Comparison of ENCODE assay signal across 7 mouse cellular contexts in genomic region chr9:61753795-61754194, GRCm38 (mm10).
A peak's percentile ranks its signal among the peaks of the same experiment; 100 is the strongest.
DNase-seq lines count a peak whose midpoint lies in the region; ATAC-seq lines count a peak whose summit lies in the region.

No protein-coding gene starts in this region.

- H3K27ac ChIP-seq in midbrain, embryonic 14.5 days (replicated peaks; ENCODE audit: low read depth, low read length), result no peak overlapping the region
- no peak overlapping the region for H3K27ac ChIP-seq in midbrain, embryonic 15.5 days
- H3K27ac ChIP-seq in limb, embryonic 10.5 days, result 0 out of 2 replicates have a peak overlapping the region, but pooled peaks have one; percentile 46

- no peaks in the 10 kb centered on the region for H3K36me3 ChIP-seq in midbrain, embryonic 14.5 days (ENCODE audit: control insufficient read depth, insufficient read depth, low read length)
- no peaks in the 10 kb centered on the region for H3K36me3 ChIP-seq in midbrain, embryonic 15.5 days (replicated peaks)
- H3K36me3 ChIP-seq in limb, embryonic 10.5 days, result no peaks in the 10 kb centered on the region

- no peaks in the 10 kb centered on the region for H3K27me3 ChIP-seq in midbrain, embryonic 14.5 days (ENCODE audit: control insufficient read depth, insufficient read depth, low read length)
- no peaks in the 10 kb centered on the region for H3K27me3 ChIP-seq in midbrain, embryonic 15.5 days (replicated peaks)
- H3K27me3 ChIP-seq in limb, embryonic 10.5 days (ENCODE audit: low read depth, poor library complexity, severe bottlenecking), result peaks cover 16% of the 10 kb centered on the region; the same call in 1 of the 2 replicates

- H3K4me2 ChIP-seq in midbrain, embryonic 14.5 days (ENCODE audit: low read length), result no peak overlapping the region
- no peak overlapping the region for H3K4me2 ChIP-seq in midbrain, embryonic 15.5 days

- ATAC-seq in midbrain, embryonic 14.5 days (ENCODE audit: low FRiP score, low TSS enrichment), result no peak
- ATAC-seq in midbrain, embryonic 15.5 days (replicated peaks), result no peak
- ATAC-seq in frontal cortex, adult (ENCODE audit: low TSS enrichment), result peak; percentile 94

- no peak overlapping the region for H3K9ac ChIP-seq in midbrain, embryonic 14.5 days (replicated peaks; ENCODE audit: low read length)
- H3K9ac ChIP-seq in midbrain, embryonic 15.5 days, result no peak overlapping the region

- peaks cover 32% of the 10 kb centered on the region for H3K4me1 ChIP-seq in midbrain, embryonic 14.5 days (ENCODE audit: control insufficient read depth, insufficient read depth, low read length)
- peaks cover 30% of the 10 kb centered on the region for H3K4me1 ChIP-seq in midbrain, embryonic 15.5 days
- peaks cover 28% of the 10 kb centered on the region for H3K4me1 ChIP-seq in limb, embryonic 10.5 days

- peak; percentile 50 for DNase-seq in midbrain, embryonic 14.5 days
- DNase-seq in ZHBTc4 (ENCODE audit: low read depth, low spot score), result peak; percentile 70
- no peak for DNase-seq in limb, embryonic 10.5 days (ENCODE audit: low spot score)
- no peak for DNase-seq in ovary, postnatal 10 days (ENCODE audit: low spot score)
- DNase-seq in spleen, adult 12 weeks (ENCODE audit: low spot score), result no peak

- H3K4me3 ChIP-seq in midbrain, embryonic 14.5 days (replicated peaks; ENCODE audit: low read depth, low read length), result no peak overlapping the region
- H3K4me3 ChIP-seq in midbrain, embryonic 15.5 days, result no peak overlapping the region
- no peak overlapping the region for H3K4me3 ChIP-seq in limb, embryonic 10.5 days

- 28% methylated on average over 10 of the region's 10 CpGs for whole genome bisulfite sequencing in midbrain, embryonic 14.5 days
- WGBS in midbrain, embryonic 15.5 days, result 42% methylated on average over 10 of the region's 10 CpGs
- WGBS in limb, embryonic 10.5 days, result 41% methylated on average over 10 of the region's 10 CpGs

- H3K9me3 ChIP-seq in midbrain, embryonic 14.5 days (ENCODE audit: control insufficient read depth, low read length), result no peaks in the 10 kb centered on the region
- H3K9me3 ChIP-seq in midbrain, embryonic 15.5 days, result no peaks in the 10 kb centered on the region
- no peaks in the 10 kb centered on the region for H3K9me3 ChIP-seq in limb, embryonic 10.5 days (replicated peaks)

Comparison
In these comparisons a context has a peak if more than half of its experiments do, and no peak if none do; other contexts are left out.
1. DNase-seq: peak in midbrain, embryonic 14.5 days (single experiment) and ZHBTc4 (single experiment); none in limb, embryonic 10.5 days (single experiment), ovary, postnatal 10 days (single experiment) and spleen, adult 12 weeks (single experiment).